Comparison of ENCODE assay signal across 21 mouse cellular contexts in the genomic region with DNA sequence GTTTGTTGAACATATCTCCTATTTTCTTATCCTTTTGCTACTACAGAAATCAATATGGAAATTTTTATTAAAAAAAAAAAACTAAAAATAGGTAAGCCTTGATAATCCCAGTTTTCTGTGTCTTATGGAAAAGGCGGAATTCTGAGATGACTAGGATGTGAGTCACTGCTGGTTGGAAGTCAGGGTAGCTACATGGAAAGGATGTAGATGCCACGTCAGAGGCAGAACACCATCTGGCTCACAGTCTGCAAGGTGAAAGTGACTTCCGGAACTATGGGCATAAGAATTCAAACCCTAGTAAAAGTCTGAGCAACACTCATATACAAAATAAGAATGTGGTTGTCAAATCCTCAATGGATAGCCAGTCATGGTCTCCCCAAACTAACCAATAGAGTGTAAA.
"Had no signal": no experiment of that assay in that cellular context is flagged by ENCODE, and none has a peak within 500 bp of the region (broad histone marks: within the 10 kb centered on the region; RNA-seq: fewer than 3 reads in every experiment).

No protein-coding gene starts in this region.

- H3K36me3 ChIP-seq: heart, embryonic 10.5 days; heart, embryonic 12.5 days; hindbrain, embryonic 10.5 days; hindbrain, embryonic 12.5 days; intestine, embryonic 15.5 days; limb, embryonic 13.5 days; limb, embryonic 15.5 days; liver, embryonic 12.5 days had no signal

- H3K27me3 ChIP-seq: heart, embryonic 12.5 days; hindbrain, embryonic 12.5 days; intestine, embryonic 15.5 days; limb, embryonic 13.5 days; limb, embryonic 15.5 days; liver, embryonic 12.5 days had no signal

- DNase-seq: gastrocnemius, adult 2 months; gastrocnemius, postnatal 14 days; gastrocnemius, postnatal 36 days; heart, adult 18-20 months; heart, postnatal 10 days; heart, postnatal 4 days; kidney, adult 18-20 months; kidney, adult 8-10 months; kidney, postnatal 10 days; kidney, postnatal 36 days; layer of hippocampus, adult 9-11 months; layer of hippocampus, postnatal 36 days; left cerebral cortex, postnatal 4 days had no signal

- H3K4me3 ChIP-seq: gastrocnemius, adult 2 months; heart, embryonic 10.5 days; heart, embryonic 12.5 days; hindbrain, embryonic 10.5 days; hindbrain, embryonic 12.5 days; intestine, embryonic 15.5 days; limb, embryonic 13.5 days; limb, embryonic 15.5 days; liver, embryonic 12.5 days had no signal
